Mouse (Mus musculus): ENCODE results near the gene Vezt.

The Vezt gene

DNA sequence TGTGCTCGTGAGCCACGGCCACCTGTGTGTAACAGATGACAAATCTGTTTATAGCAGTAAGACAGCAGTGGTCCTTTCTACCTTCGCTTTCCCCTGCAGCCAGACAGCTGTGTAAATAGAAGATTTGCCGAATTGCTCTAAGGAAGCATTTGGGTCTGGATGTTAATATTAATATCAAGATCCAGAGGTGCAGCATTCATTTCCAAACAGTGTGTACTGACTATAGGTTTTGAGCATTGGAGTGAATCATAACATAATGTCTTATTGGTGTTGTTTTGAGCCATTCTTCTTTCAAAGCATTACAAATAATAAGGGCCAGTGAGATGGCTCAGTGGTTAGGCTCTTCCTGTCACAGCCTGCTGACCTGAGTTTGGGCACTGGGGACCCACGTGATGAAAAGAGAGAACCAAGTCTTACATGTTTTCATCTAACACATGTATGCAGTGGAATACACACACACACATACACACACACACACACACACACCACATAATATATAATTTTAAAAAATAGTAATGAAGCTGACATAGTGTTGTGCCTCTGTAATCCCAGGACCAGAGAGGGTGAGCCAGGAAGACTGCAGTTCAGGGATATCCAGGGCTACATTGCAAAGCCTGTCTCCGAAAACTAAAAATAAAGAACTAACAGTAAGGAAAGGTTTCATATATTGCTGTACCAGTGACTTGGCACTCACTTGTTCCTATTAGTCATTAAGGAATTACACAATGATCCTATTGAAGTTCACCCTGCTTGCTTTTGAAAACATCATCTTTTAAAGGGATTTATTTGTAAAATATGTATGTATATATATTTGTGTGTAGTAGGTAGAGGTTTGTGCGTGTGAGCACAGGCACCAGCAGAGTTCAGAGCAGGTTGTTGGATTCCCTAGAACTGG, 3.0 kb upstream of the Vezt start:
- DNase-seq (ENCODE audit: extremely low read depth, low read depth): no peak

DNA sequence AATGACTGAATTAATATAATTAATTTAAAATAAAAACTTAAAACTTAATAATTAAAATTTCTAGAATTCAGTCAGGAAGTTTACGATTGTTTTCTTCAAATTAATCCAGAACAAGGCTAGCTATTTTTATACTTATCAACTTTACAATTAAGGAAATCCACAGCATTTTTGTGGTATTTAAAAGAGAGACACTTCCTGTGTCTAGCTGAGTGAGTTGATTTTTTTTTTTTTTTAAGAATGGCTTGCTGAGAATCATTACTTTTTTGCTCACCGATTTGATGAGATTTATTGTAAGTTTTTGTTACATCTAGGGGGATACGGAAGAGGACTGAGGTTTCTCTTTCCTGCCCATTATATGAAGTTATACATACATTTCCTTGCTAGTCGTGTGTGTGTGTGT, 2.0 kb upstream of the Vezt start:
- DNase-seq (ENCODE audit: extremely low read depth, low read depth): no peak

DNA sequence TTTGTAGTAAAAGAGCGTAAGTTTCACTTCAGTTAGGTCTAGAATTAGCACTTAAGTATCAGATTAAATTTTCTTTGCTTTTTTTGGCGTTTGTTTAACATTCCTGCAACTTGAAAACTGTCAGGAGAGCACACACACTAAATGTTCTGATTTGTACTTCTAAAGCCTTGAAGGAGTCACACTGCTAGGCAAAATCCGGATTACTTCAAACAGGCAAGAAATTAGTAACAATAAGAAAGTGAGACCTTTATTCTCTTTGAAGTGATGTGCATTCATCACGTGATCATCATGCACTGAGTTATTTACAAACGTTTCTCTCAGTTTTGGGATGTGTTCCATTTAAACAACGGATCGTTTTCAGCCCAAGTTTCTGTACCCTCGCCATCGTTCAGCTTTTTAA, 1.6 kb upstream of the Vezt start:
- no peak for DNase-seq (ENCODE audit: extremely low read depth, low read depth)

DNA sequence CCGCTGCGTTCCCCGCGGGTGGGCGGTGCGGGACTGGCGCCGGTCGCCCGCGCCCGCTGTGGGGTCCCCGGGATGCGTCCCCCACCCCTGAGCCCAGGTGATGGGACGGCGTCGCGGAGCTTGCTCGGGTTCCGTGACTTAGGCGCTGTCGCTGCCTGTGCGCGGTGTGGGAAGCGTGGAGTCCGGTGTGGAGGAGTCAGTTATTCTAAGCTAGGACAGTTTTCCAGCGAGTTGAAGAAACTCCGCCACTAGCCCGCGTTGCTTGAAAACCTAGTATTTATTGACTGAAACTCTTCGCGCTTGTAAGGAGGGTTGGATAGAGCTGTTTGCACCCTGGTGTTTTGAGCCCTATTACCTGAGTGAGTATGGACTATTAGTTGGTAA, 750 bp upstream of the Vezt start:
- no peak for DNase-seq (ENCODE audit: extremely low read depth, low read depth)

DNA sequence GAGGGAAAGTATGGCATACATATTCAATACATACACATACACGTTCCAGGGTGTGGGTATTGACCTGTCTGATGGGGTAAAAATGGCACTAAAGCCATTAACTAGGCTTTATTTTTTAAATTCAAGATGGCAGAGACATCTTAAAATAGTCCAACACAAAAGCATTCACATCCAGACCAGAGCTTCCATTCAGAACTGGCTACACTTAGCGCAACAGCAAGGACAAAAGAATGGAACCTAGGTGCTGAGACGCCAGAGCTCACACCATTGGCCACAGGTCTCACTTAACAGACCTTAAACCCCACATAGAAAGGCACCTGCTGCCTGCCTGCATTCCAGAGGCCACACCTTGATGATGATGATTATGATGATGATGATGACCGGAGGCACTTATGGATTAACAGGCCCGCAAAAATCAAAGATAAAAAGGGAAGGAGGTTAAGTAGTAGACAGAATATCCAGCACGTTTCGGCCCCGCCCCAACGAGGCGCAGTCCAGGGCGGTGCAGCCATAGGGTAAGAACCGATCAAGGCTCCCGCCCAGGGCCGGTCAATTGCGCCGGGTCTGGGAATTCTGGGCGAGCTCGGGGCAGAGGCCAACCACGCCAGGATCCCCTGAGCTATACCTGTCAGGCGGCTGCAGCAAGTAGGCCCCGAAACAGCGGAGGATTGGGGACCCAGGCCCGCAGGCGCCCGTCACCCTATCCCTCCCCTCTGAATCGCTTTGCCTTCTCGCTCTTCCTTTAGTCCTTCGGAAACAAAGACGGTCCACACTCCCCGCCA, 550 bp downstream of the Vezt start:
- peak; percentile 43 for DNase-seq (ENCODE audit: extremely low read depth, low read depth)

DNA sequence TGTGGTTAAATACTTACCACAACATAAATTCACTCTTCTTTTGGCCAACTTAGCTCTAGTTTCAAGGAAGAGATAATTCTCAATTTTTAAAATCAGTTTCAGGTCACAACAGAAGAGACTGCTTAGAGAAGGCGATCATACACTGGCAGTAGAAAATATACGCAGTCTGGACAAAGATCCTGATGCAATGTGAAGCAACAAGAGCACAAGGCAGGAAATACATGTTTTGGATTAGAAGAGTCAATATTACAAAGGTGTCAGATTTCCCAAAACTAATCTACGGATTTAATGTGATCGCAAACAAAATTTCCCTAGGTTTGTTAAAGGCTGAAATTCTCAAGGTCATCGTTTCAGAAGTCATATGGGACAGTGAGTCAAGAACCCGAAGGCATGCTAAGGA, 4.5 kb downstream of the Vezt start:
- DNase-seq (ENCODE audit: extremely low read depth, low read depth): no peak

DNA sequence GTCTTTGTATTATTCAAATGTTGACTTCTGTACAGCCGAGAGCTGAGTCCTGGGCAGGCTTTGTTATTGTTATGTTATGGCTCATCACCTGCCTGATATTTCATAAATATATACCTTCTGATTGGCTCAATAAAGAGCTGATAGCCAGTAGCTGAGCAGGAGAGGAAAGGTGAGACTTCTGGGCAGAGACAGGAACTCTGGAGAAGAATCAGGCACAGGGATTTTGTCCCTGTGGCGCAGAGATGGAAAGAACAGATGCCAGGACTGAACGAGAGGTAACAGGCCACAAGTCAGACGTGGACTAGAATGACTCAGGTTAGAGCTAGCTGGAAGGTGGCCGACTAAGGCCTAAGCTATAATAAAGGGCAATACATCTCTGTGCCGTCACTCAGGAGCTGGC, 7.1 kb downstream of the Vezt start:
- DNase-seq (ENCODE audit: extremely low read depth, low read depth): no peak

DNA sequence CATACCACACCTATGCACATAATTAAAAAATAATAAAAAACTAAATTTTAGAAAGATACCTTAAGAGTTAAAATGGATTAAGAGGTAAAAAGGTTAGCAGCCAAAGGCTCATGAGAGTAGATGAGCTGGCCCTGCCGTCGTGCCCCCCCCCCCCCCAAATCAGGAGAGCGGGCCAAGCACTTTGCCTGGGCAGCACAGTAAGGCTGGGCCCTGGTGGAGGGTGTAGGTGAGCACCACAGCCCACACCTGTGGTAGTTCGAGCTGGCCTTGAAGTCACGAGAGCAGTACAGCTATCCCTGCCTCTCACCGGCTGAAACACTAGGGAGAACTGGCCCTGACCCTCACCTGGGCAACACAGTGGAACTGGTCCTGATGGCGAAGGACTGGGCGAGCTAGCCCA, 10.5 kb downstream of the Vezt start:
- DNase-seq (ENCODE audit: extremely low read depth, low read depth): no peak

DNA sequence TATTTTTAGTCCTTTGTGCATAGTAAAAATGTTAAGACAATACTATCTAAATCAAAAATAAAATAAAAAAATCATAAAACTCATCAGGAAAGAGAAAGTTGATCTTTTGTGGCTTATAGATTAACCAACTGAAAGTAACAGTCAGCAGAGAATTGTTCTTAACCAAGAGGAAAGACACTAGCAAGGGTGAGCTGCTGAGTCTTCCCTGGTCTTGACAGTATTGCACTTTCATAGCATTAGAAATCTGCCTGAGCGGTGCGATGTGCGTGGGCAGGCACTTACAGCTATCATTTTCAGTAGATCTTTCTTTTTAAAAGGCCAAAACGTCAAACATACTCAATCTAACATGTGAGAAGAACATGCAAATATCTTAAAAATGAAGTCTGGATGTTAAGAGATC, 14.6 kb downstream of the Vezt start:
- DNase-seq (ENCODE audit: extremely low read depth, low read depth): no peak

DNA sequence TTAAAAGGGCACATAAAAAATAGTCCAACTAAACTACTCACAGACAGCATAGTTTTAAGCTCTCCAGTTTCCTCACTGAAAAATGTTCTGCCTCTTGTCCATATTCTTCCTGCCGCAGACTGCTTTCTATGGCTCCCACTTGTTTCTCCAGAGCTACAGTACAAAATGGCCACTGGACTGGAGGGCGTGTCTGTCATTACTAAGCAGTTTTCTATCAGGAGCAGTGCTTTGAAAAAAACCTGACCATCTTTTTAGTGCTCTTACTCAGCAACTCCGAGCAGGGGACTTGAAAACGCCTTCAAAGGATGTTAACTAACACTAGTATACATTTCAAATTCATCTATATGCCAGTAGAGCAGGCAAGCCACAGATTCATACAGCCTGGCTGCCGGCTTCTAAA, 15.0 kb downstream of the Vezt start:
- peak; percentile 55 for DNase-seq (ENCODE audit: extremely low read depth, low read depth)

DNA sequence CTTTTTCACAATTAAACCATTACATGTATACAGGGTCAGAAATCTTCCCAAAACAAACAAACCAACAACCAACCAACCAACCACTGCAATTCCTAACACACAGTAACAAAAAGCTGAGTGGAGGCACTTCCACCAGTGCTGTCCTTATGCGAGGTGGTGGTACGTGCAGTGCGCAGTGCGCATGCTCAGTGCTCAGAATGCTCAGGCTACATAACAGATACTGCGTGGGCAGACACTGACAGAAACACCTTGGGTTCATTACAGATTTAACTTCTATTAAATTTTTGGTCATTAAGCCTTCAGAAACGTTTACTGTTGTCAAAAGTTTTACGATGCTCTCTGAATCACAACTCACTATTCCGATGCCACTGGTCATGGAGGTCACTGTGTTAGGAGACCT, 18.2 kb downstream of the Vezt start:
- no peak for DNase-seq (ENCODE audit: extremely low read depth, low read depth)

DNA sequence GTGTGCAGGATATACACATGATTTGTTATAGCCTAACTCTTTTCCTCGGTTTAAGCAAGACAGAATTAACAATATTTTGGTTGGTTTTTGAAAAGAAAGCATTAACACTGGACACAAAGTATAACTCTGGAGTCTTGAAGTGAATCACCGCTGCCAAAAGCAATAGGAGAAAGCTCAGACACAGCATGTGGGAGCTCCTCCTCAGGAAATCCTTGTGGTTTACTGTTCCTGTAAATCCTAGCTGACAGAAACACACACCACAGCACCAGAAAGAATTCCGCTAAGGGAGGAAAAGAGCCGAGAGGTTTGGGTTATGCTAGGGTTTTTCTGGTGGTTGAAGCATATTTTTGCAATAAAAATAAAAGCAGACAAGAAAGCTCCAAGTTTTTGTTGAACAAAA, 21.4 kb downstream of the Vezt start:
- DNase-seq (ENCODE audit: extremely low read depth, low read depth): no peak

DNA sequence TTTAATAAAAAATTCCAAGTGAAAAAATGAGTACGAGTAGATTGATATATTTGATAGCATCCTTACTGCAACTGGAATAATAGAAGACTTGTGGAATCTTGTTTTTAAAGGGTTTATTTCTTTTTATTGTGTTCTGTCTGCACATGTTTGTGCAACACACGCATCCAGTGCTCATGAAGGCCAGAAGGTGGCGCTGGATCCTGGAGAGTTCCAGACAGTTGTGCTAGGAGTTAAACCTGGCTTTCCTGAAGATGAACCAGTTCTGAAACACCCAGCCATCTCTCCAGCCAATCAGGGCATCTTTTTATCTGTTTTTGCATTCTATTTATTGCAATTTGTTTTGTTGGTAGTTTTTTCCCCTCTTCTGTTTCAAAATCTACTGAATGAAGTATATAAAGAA, 22.4 kb downstream of the Vezt start:
- peak; percentile 43 for DNase-seq (ENCODE audit: extremely low read depth, low read depth)

DNA sequence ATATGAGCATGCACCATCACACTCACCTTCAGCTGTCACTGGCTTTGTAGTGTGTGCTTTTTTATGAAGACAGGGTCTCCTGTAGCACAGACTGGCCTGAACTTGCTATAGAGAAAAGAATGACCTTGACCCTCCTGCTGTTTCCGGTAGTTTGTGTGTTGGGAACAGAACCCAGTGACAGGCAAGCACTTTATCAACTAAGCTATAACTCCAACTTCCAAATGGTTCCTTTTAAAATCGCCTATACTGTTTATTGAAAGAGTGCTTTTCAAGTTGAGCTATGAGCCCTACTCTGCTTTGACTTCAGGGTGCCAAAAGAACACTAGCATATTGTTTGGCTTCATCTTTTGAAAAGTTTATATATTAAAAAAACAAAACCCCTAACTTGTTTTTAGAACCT, 24.6 kb downstream of the Vezt start:
- no peak for DNase-seq (ENCODE audit: extremely low read depth, low read depth)

DNA sequence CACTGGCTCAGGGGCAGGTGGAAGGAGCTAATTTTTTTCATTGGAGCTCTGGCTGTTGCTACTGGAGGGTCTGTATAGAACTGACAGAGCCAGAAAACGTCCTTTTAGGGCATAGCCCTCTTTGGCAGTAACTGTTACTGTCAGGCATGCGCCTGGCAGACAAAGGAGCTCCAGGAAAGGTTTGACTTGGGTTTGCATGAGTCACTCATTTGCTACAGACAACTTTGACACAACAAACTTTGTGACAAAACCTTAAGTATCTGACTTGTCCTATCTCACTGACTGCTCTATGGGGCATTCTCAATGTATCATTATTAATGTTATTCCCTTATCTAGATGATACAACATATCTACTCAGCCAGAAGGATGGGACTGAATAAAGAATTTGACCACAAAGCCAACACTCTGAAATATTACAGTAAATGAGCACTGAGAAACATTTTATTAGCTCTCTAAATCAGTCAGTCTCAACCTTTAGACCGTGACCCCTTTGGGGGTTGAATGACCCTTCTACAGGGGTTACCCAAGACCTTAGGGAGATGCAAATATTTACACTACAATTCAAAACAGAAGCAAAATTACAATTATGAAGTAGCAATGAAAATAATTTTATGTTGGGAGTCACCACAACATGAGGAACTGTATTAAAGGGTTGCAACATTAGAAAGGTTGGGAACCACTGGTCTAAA, 25.5 kb downstream of the Vezt start:
- no peak for DNase-seq (ENCODE audit: extremely low read depth, low read depth)

DNA sequence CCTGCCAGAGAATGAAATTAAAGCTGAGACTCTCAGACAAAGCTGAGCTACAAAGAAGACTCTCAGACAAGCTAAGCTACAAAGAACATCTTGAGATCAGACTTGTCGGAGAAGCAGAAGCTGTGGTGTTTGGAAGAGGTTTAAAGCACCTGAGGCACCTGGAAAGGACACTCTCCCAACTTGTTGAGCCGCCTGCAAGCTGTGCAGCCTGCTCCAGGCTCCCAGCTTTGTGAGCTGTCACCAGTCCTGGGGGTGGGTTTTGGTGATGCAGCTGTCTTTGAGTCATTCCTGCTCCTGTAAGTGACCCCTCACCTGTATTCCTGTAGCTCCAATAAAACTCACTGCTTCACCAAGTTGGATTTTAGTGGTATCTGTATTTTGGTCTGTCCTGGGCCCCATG, 27.3 kb downstream of the Vezt start:
- DNase-seq (ENCODE audit: extremely low read depth, low read depth): no peak

DNA sequence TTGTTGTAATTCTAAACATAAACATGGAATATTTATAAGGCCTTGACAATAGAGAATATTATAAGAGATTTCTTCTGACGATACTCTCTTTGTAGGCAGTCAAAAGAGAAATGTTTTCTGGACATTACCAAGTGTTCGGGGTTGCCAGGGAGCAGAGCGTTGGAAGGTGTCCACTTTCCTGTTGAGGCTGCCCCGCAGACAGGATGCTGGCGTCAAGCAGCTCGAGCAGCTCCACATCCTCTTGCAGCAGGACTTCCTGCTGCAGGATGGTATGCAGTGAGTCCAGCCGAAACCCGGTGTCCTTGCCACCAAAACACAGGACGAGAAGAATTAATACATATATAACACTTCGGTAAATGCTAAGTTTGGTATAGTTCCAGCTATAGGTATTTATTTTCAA, 35.4 kb downstream of the Vezt start:
- no peak for DNase-seq (ENCODE audit: extremely low read depth, low read depth)

DNA sequence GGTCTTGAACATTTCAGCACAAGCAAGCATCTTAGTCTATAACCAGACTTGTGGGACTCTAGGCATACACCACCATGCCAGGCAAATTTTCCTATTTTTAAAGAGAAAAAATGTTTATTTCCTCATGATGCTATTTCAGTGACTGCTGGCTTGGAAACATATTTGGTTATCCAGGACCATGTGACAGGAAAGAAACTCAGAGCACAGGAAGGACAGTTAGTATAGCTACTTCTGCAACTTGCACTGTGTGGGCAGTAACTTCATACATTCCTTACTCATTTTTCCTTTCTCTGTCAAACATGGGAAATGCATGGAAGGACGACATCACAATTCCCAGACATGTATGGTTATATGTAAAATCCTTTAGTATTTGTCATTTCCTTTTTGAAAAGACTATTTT, 36.3 kb downstream of the Vezt start:
- DNase-seq (ENCODE audit: extremely low read depth, low read depth): no peak

DNA sequence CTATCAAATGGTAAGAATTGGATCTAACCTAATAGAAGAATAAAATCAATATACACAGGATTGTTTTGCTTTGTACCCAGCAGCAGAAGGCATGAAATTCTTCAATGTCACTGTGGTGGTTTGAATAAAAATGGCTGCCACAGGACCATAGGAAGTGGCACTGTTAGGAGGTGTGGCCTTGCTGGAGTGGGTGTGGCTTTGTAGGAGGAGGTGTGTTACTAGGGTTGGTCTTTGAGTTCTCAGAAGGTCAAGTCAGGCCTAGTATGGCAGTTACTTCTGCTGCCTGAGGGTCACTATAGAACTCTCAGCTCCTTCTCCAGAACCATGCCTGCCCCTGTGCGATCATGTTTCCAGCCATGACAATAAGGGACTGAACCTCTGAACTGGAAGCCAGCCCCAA, 40.5 kb downstream of the Vezt start:
- no peak for DNase-seq (ENCODE audit: extremely low read depth, low read depth)

DNA sequence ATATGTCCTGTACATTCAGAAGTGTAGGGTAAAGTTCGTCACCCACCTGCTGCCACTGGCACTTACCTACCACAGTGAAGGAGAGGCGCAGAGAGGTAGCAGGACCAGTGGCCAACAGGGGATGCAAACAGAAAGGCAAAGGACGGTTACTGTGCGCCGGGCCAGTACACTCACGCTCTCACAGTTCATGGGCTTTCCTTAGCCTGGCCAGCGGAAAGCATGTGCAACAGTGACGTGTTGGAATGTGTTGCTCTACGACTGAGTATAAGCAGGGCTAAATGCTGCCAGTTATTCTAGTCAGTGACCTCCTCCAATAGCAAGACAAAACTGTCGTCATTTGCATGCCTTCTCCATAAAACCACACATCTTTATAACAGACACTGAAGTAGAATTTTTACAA, 41.5 kb downstream of the Vezt start:
- DNase-seq (ENCODE audit: extremely low read depth, low read depth): no peak

DNA sequence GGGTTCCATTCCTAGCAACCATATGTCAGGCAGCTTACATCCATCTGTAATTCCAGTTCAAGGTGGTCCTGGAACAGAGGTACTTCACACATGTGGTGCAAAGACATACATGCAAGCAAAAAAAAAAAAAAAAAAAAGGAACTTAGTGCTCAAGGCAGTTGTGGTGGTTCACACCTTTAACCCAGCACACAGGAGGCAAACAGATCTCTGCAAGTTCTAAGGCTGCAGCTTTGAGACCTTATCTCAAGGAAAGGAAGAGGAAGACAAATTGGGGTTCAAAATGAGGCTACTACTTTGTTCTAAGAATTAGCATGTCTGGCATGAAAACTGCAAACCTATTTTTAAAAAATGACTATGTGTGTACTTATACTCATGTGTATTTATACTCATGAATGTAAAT, 50.3 kb downstream of the Vezt start:
- peak; percentile 49 for DNase-seq (ENCODE audit: extremely low read depth, low read depth)

DNA sequence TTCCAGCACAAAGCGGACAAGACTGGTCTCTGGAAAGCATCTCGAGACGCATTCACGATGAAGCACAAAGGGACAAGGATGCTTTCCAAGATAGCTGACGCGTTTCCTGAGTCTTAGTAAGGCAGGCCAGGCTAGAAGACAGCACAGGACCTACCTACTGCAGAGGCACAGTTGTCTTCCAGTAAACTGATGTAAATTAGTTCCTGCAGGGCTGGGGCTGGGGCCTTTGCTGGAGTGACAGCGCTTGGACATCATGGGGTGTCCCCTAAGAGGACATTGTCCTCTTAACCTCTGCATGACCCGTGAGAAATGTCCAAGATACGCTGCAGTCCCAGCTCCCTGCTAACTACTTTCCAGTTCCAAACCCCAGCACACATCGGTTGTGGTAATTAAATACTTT, 66.3 kb downstream of the Vezt start:
- no peak for DNase-seq (ENCODE audit: extremely low read depth, low read depth)
